Mouse (Mus musculus) left cerebral cortex, postnatal 14 days (tissue): ENCODE measurements around the gene Cnmd. TPM values are rescaled to one million over a fixed set of nuclear protein-coding genes. Genes with fewer than 3 reads are reported as not detected.

Source experiments
- DNase-seq, 2 experiments: peaks; one replicate each; pipeline ENCODE4 v3.0.0; 2021 to 2022; ENCODE audit warnings: low spot score in 2 of 2, mixed read lengths in 1 of 2
- intact Hi-C: fragments of 180-260 bp; cut with DNase I; formaldehyde crosslinking; loops from one replicate; pipeline ENCODE4 v1.15.1; 2025
- total RNA-seq, 2 experiments: library from RNA; stranded (reverse); gene quantifications; 2 replicates each; pipeline ENCODE4 v1.2.3; 2021

The Cnmd gene
- total RNA-seq, 2 experiments from 2014 or later = 1.1 to 1.2 TPM

GRCm38 (mm10) chr14:79588534-79588951 lies 73.4 kb downstream of the Cnmd start:
- DNase-seq = no peak

DNA sequence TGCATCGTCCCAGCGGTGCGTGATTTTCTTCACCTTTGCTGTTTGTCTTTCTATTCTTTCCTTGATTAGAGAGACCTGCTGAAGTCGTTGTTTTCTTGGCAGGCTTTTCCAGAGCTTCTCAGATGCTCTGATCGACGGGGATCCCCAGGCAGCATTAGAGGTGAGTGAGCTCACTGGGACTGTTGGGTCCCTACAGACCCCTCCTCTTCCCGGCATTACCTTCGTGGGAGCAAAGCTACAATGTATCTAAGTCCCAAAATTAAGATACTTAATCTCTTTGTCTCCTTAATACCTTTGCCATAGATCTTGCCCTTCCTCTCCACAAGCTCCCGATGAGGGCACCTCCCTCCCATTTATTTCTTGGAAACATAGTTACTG lies 74.1 kb downstream of the Cnmd start:
- intact Hi-C loops = no loop called here
- DNase-seq = no peak

More at GRCm38 (mm10) chr14:79588534-79588951, 73.4 kb downstream of the Cnmd start:
- intact Hi-C loops = no loop called here

Other genes starting within 250 kb of the Cnmd start
- 10 to 100 TPM; 38.9 to 40.8 TPM for gene Kbtbd7, start 235.7 kb downstream of the Cnmd start, total RNA-seq
- 1 to 10 TPM in 1 of 2 experiments, under 1 TPM in 1; 0.99 to 1.4 TPM for gene Kbtbd6, start 210.3 kb downstream of the Cnmd start, total RNA-seq
- 1 to 10 TPM; 4.3 to 5.4 TPM for gene Elf1, start 181.0 kb downstream of the Cnmd start, total RNA-seq
- 10 to 100 TPM; 40.9 to 44.9 TPM for gene Wbp4, start 180.7 kb downstream of the Cnmd start, total RNA-seq
- gene Sugt1, start 74.5 kb downstream of the Cnmd start, total RNA-seq = 10 to 100 TPM; 77.5 to 80.1 TPM
- gene Pcdh8, start 109.1 kb upstream of the Cnmd start, total RNA-seq = 10 to 100 TPM; 58.3 to 63.1 TPM